Mouse (Mus musculus): ENCODE measurements around the gene Rps6ka5. TPM values are rescaled to one million over a fixed set of nuclear protein-coding genes. Genes with fewer than 3 reads are reported as not detected.

Rps6ka5 gene
- polyA plus RNA-seq, 1 experiment from 2014 or later, result 3.6 TPM

DNA sequence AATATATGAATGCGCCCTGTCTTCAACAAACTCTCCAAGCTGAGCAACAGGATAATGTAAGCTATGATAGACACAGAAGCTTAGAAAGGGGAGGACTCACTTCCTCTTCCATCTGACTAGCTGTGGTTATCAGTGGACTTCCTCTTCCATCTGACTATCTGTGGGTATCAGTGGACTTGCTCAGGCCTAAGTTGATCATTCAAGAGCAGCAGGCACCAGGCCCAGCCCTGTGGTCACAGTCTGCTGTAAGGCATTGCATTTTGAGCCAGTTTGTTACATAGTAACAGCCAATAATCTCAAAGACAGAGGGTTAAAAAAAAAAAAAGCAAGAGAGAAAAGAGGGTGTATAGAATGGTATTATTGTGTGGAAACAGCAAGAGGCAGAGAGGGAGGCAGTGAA lies 221.3 kb downstream of the Rps6ka5 start:
- H3K4me3 ChIP-seq (ENCODE audit: low read depth, low read length), result no peak overlapping the region
- 95% methylated on average over 1 of the region's 1 CpGs for WGBS
- ATAC-seq (ENCODE audit: insufficient read depth, low FRiP score, low TSS enrichment), result no peak
- H3K27me3 ChIP-seq (ENCODE audit: control insufficient read depth, insufficient read depth, low read length), result no peaks in the 10 kb centered on the region
- no peak for DNase-seq (ENCODE audit: low spot score)
- H3K27ac ChIP-seq (ENCODE audit: low read depth, low read length), result no peak overlapping the region
- H3K9ac ChIP-seq (ENCODE audit: low read length), result no peak overlapping the region
- H3K4me2 ChIP-seq (ENCODE audit: low read depth), result no peak overlapping the region
- H3K9me3 ChIP-seq (ENCODE audit: control insufficient read depth, low read length), result no peaks in the 10 kb centered on the region
- no peaks in the 10 kb centered on the region for H3K36me3 ChIP-seq (ENCODE audit: control insufficient read depth, insufficient read depth, low read length)
- no peaks in the 10 kb centered on the region for H3K4me1 ChIP-seq (ENCODE audit: control insufficient read depth, insufficient read depth, low read length)

DNA sequence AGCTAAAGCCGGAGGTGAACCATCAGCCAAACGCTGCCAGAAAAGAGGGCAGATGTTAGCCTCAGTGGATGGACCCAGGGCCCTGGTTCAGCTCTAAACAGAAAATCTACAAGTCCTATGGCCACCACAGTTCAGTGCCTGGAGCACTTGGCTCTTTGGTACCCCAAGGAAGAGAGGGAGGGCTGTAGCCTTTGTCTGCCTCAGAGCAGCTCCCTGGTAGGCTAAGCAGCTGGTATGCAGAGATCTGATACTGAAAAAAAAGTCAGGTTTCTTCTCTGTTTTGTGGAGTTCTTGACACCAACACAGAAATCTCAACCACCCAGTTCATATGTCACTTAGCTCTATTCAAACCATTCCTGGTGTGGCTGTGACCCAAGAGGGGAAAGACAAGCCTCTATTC lies 222.2 kb downstream of the Rps6ka5 start:
- H3K27me3 ChIP-seq (ENCODE audit: control insufficient read depth, insufficient read depth, low read length), result no peaks in the 10 kb centered on the region
- H3K9ac ChIP-seq (ENCODE audit: low read length), result no peak overlapping the region
- no peak overlapping the region for H3K27ac ChIP-seq (ENCODE audit: low read depth, low read length)
- 92% methylated on average over 2 of the region's 2 CpGs for WGBS
- H3K4me1 ChIP-seq (ENCODE audit: control insufficient read depth, insufficient read depth, low read length), result no peaks in the 10 kb centered on the region
- no peaks in the 10 kb centered on the region for H3K9me3 ChIP-seq (ENCODE audit: control insufficient read depth, low read length)
- ATAC-seq (ENCODE audit: insufficient read depth, low FRiP score, low TSS enrichment) (no peak), DNase-seq (ENCODE audit: low spot score) (no peak)
- H3K36me3 ChIP-seq (ENCODE audit: control insufficient read depth, insufficient read depth, low read length), result no peaks in the 10 kb centered on the region
- H3K4me3 ChIP-seq (ENCODE audit: low read depth, low read length), result no peak overlapping the region
- no peak overlapping the region for H3K4me2 ChIP-seq (ENCODE audit: low read depth)

DNA sequence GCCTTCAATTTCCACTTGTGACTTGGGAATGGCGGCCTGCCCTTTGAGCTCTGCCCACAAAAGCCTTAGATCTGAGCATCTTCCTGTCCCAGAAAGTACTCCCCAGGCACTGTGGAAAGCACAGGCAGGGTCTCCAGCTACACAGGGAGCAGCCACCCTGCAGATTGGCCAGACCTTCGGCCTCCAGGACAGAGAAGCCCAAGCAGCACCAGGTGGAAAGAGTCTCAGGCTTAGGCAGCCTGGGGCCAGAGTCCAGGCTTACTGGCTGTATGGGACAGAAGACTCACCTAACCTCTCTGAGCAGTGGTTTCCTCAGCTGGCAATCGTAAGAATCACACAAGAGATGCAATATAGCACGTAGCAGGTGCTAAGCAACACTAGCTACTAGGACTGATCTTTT lies 223.1 kb downstream of the Rps6ka5 start:
- H3K27me3 ChIP-seq (ENCODE audit: control insufficient read depth, insufficient read depth, low read length), result no peaks in the 10 kb centered on the region
- H3K4me1 ChIP-seq (ENCODE audit: control insufficient read depth, insufficient read depth, low read length), result no peaks in the 10 kb centered on the region
- ATAC-seq (ENCODE audit: insufficient read depth, low FRiP score, low TSS enrichment), result no peak
- no peak overlapping the region for H3K4me3 ChIP-seq (ENCODE audit: low read depth, low read length)
- H3K27ac ChIP-seq (ENCODE audit: low read depth, low read length), result no peak overlapping the region
- H3K4me2 ChIP-seq (ENCODE audit: low read depth), result no peak overlapping the region
- no peak overlapping the region for H3K9ac ChIP-seq (ENCODE audit: low read length)
- H3K9me3 ChIP-seq (ENCODE audit: control insufficient read depth, low read length), result no peaks in the 10 kb centered on the region
- no peak for DNase-seq (ENCODE audit: low spot score)
- no peaks in the 10 kb centered on the region for H3K36me3 ChIP-seq (ENCODE audit: control insufficient read depth, insufficient read depth, low read length)
- WGBS, result 91% methylated on average over 4 of the region's 4 CpGs

- Histone ChIP-seq H3K27ac (ENCODE audit: low read depth, low read length) (no peak overlapping the region), H3K4me2 (ENCODE audit: low read depth) (no peak overlapping the region), H3K4me1 (ENCODE audit: control insufficient read depth, insufficient read depth, low read length) (no peaks in the 10 kb centered on the region), H3K4me3 (ENCODE audit: low read depth, low read length) (no peak overlapping the region), H3K9me3 (ENCODE audit: control insufficient read depth, low read length) (no peaks in the 10 kb centered on the region), H3K9ac (ENCODE audit: low read length) (no peak overlapping the region), H3K36me3 (ENCODE audit: control insufficient read depth, insufficient read depth, low read length) (0 out of 2 replicates have a peak, but pooled peaks cover 2% of the 10 kb centered on the region), H3K27me3 (ENCODE audit: control insufficient read depth, insufficient read depth, low read length) (no peaks in the 10 kb centered on the region)
- 79% methylated on average over 3 of the region's 3 CpGs for WGBS
- ATAC-seq (ENCODE audit: insufficient read depth, low FRiP score, low TSS enrichment) (no peak), DNase-seq (ENCODE audit: low spot score) (no peak)
These were observed 224.2 kb downstream of the Rps6ka5 start for GRCm38 (mm10) chr12:100502544-100502943.

GRCm38 (mm10) chr12:100501261-100501660 lies 225.5 kb downstream of the Rps6ka5 start:
- H3K9ac ChIP-seq (ENCODE audit: low read length), result no peak overlapping the region
- H3K4me2 ChIP-seq (ENCODE audit: low read depth), result no peak overlapping the region
- H3K27me3 ChIP-seq (ENCODE audit: control insufficient read depth, insufficient read depth, low read length), result no peaks in the 10 kb centered on the region
- DNase-seq (ENCODE audit: low spot score), result no peak
- H3K27ac ChIP-seq (ENCODE audit: low read depth, low read length), result no peak overlapping the region
- no peaks in the 10 kb centered on the region for H3K9me3 ChIP-seq (ENCODE audit: control insufficient read depth, low read length)
- no peak for ATAC-seq (ENCODE audit: insufficient read depth, low FRiP score, low TSS enrichment)
- 0 out of 2 replicates have a peak, but pooled peaks cover 2% of the 10 kb centered on the region for H3K36me3 ChIP-seq (ENCODE audit: control insufficient read depth, insufficient read depth, low read length)
- no peak overlapping the region for H3K4me3 ChIP-seq (ENCODE audit: low read depth, low read length)
- WGBS, result 79% methylated on average over 4 of the region's 4 CpGs
- no peaks in the 10 kb centered on the region for H3K4me1 ChIP-seq (ENCODE audit: control insufficient read depth, insufficient read depth, low read length)

GRCm38 (mm10) chr12:100499469-100499868 lies 227.3 kb downstream of the Rps6ka5 start:
- ATAC-seq (ENCODE audit: insufficient read depth, low FRiP score, low TSS enrichment) (no peak), DNase-seq (ENCODE audit: low spot score) (no peak)
- H3K27ac ChIP-seq (ENCODE audit: low read depth, low read length), result no peak overlapping the region
- no peak overlapping the region for H3K4me2 ChIP-seq (ENCODE audit: low read depth)
- no peaks in the 10 kb centered on the region for H3K9me3 ChIP-seq (ENCODE audit: control insufficient read depth, low read length)
- H3K9ac ChIP-seq (ENCODE audit: low read length), result no peak overlapping the region
- 92% methylated on average over 13 of the region's 13 CpGs for WGBS
- no peaks in the 10 kb centered on the region for H3K27me3 ChIP-seq (ENCODE audit: control insufficient read depth, insufficient read depth, low read length)
- H3K4me1 ChIP-seq (ENCODE audit: control insufficient read depth, insufficient read depth, low read length), result no peaks in the 10 kb centered on the region
- H3K36me3 ChIP-seq (ENCODE audit: control insufficient read depth, insufficient read depth, low read length), result 0 out of 2 replicates have a peak, but pooled peaks cover 2% of the 10 kb centered on the region
- H3K4me3 ChIP-seq (ENCODE audit: low read depth, low read length), result no peak overlapping the region

Other genes with a start within 250 kb of the Rps6ka5 start
- gene Ttc7b, start 206.2 kb downstream of the Rps6ka5 start, polyA plus RNA-seq (2014; fragmentation: Nextera tagmentation; extraction: Ambion mirVana), result 15.3 and 16.1 TPM in 2 replicates
- 0.51 and 0.73 TPM in 2 replicates for gene Dglucy, start 52.1 kb upstream of the Rps6ka5 start, polyA plus RNA-seq (2014; fragmentation: Nextera tagmentation; extraction: Ambion mirVana)
- gene Gpr68, start 181.2 kb upstream of the Rps6ka5 start, polyA plus RNA-seq (2014; fragmentation: Nextera tagmentation; extraction: Ambion mirVana), result 0.22 and 0.64 TPM in 2 replicates

Data from neural tube, embryonic 11.5 days (tissue).